Mouse (Mus musculus) c-Kit-positive CD71-positive TER-119-negative erythroid progenitor cells, embryonic 14.5 days (primary cell): Measurements from ENCODE around the gene Egf.

Experiments
- DNase-seq: peaks from one replicate; pipeline ENCODE4 v3.0.0-alpha.2; 2013; ENCODE audit warnings: low read depth

Gene Egf

DNA sequence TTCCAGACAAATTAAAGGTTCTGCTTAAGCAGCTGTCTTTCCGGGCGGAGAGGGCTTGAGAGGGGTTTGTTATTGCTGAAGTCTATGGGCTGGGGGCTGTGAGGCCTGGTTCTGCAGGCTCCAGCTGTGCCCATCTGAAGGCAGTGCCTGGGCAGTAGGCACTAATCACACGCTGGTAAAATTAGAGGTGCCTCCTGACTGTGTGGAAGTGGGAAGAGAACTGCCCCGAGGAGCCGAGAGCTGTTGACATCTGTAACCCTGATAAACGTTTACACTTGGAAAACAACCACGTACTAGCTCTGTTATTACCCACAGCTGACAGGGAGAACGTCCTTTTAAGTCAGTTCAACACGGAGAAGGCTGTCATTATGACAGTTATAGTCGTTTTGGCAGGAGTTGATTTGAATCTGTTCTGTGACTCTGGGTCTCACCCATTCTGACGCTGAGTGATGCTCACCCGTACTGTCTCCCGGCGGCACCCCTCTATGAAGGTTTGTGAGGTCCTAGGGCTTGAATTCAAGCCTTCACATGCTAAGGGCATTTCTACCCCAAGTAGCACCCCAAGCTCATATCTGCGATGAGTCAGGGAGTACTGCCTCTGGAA is 40.5 kb downstream of the Egf start:
- DNase-seq: no peak

DNA sequence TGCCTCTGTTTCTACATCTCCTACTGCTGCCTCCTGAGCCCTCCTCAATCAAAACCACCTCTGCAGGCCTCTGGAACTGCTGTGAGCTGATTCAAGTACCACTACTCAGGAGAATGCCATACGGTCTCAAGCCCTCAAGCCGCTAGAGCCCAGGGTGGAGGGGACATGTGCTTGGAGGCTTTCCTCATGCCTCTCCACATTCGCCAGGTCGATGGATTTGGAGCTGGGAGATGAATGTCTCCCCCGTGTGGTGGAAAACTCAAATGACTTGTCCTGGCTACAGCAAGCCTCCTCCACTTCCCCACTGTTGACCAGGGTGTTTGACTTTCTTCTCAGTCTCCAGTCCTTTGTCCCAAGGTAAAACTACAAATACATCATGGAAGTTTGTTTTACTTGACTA is 47.0 kb downstream of the Egf start:
- no peak for DNase-seq

DNA sequence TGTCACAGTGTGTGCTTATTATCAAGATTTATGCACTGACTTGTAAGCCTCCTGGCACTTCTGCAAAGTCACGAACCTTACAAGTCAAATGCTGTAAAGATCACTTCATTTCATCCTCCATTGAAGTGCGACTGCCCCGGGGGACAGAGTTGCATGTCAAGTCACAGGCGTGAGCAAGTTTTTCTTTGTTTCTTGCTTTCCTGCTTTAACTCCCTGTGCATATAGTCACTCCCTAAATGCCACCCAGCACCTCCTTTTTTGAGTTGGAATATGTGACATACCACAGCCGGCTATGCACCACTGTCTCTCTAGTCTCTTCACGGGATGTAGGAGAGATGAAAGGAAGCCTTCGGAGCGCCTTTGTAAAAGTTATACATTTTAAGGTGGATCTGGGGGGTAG is 56.2 kb downstream of the Egf start:
- DNase-seq: no peak

DNA sequence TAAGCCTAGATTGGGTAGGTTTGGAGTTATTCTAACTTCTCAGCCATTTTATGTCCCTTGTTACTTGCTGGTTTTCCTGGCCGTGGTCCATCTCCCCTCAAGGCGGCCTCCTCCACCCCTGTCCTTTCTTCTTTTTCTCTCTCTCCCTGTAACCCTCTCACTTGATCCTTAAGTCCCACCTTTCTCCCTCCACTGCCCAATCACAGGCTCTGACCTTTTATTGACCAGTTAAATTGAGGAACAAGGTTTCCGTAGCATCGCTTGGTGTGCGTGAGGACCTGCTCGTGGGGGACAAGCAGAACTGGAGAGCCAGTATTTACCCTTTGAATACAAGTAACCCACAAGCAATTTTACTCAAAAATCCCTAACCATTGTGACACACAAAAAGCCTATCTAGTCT is 56.8 kb downstream of the Egf start:
- no peak for DNase-seq

DNA sequence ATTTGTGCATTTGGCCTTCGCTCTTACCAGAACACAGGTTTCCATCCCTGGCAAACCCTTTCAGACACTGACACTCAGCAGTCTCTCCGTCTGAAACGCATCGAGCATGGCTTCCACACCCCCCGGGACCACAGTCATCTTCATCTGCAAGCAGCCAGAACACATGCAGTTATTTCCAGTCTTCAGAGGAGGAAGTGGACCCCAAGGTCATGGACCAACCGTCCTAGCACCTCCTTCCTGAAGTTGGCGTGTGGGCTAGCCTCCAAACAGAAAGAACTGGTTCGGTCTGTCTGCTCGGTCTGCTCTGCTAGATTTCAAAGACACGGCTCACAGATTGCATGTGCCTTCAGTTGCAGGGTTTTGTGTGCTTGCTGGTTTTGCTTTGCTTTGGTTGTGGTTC is 57.4 kb downstream of the Egf start:
- no peak for DNase-seq

DNA sequence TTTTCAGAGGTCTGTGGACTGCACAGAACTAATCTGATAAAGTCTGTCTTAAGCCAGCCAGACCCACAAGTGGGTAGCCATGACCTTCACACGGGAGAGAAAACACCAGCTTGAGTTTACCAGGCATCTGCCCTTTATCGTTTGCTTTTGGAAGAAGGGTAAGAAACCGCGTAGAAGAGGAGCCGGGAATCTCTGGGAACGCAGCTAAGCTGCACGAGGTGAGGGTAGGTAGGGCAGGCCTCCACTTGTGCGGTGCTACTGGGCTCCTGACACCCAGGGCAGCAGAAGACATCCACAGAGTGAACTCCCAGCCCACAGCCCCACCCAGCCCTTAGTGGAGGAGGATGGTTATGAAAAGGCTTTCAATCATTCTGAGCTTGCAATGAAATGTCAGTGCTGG is 59.2 kb downstream of the Egf start:
- no peak for DNase-seq

DNA sequence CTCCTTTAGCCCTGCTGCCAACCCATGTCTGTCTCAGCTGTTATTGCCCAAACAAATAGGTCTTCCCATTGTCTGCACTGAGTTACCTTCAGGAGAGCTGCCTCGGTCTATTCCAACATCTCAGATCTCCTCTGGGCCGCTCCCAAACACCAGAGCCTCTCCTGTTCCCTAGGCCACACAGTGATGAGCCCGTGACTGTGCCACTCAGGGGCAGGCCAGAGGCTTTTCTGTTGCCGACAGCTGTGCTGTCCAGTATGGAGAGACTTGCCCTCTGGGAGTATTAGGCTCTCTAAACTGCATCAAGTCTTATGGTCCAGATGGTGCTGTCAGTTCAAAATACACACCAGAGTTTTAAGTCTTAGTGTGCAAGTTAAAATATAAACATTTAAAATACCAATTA is 61.5 kb downstream of the Egf start:
- no peak for DNase-seq

DNA sequence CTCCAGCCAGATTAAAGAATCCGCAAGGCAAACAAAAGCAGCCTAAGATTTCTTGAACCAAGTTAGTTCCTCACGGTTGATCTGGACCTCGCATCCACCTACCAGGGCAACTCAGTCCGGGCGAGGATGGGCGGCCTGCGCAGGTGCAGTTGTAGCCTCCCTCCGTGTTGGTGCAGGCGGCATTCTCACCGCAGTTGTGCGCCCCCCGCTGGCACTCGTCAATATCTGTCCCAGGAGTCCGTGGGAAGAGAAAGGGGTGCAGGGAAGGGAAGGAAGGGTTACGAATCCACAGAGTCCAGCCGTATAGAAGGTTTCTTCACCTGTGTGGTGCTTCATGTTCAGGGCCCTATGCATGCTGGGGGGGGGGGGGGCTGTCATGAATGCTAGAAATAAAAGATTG is 62.3 kb downstream of the Egf start:
- DNase-seq: no peak

DNA sequence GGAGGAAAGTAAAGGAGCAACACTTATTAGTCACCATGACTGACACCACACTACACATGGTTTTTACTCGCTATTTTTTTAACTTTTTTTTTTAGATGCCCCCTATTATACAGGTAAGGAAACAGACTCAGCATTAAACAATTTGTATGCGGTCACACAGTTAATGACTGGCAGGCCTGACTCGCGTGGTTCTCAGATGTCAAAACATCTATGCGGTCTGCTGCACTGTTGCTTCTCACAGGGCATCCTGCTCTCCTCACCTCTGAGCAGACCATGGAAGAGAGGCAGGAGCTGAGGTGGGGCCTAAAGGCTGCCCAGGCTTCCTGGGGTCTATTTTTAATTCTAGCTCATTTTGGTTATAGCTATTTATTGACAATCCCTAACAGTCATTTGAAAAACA is 67.7 kb downstream of the Egf start:
- no peak for DNase-seq

DNA sequence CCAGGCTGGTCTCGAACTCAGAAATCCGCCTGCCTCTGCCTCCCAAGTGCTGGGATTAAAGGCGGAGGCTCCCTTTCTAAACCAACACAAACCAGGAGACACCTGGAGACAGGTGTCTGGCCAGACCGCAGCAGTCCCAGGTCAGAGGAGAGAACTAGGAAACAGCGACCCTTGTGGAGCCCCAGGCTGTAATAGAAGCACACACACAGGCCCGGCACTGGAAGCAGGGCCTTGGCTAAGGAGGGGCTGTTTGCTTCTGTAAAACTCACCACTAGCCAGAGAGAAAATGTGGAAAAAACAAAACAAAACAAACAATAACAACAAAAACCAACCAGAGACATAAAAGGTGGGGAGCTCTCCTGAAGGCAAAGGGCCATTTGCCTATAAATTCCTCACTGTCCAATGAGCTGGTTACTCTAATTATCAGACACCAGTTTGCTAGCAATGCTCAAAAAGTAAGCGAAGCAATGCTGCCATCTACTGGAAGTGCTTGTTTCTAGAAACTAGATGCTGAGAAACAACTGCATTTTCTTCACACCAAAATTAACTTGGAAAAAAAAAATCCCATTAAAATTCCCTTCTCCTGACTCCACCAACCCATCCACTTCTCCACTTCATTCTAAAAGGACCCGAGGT is 68.3 kb downstream of the Egf start:
- DNase-seq: peak; percentile 51

DNA sequence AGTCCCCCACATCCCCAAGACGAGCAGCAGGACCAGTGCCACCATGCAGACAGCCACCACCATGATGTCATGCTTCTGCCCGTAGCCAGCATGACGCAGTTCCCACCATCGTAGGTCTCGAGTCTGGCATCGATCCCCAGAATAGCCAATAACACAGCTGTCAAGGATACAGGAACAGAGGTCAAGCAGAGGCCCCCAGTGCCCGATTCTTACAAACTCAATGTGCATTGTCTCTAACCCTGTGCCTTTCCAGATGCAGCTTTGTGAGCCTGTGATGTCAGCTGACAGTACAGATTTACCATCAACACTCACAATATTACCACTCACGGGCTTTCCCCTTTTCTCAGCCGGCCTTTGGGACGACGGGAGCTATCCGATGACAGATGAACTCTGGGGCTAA is 68.9 kb downstream of the Egf start:
- no peak for DNase-seq

DNA sequence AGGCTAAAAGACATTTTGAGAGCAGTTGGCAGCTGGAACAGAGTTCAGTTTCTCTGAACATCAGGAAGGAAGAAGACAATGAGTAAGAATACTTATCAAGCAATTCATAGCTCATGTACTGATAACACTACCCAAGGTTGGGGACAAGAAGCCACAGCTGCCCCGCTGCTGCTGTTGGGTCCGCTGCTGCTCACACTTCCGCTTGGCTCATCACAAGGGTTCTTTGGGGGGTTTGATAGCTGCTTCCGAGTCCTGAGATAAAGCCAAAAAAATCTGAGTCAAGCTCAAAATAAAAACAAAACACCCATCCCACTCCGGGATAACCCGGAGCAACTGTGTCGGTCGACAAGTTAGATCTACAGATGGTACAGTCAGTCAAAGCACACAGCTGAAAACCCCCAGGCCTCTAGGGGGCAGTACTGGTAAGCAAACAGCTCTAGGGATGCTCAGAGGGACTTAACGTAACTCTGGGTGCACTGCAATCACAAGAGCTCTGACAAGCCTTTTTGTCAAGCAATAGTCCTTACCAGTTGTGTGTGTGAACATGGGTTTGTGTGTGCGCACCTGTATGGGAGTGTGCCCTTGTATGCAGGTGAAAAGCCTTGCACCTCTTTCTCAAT is 71.9 kb downstream of the Egf start:
- no peak for DNase-seq

DNA sequence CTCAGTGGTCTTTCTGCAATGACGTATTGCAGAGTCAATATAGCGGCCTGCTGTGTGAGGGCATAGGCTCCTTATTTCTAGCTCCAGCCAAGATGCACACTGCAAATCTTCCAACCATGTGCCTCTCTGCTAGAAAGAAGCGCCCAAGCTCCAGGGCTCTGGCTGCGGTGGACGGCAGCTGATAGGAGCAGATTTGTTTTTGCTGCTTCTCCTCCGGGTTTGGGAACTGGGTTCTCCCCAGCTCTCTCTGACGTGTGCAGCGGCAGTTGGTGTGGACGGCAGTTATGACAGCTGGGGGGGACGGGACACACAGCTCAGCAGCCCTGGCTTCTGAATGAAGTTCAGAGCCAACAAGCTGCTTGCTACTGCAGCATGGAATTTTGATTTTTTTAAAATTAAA is 72.7 kb downstream of the Egf start:
- DNase-seq: no peak

DNA sequence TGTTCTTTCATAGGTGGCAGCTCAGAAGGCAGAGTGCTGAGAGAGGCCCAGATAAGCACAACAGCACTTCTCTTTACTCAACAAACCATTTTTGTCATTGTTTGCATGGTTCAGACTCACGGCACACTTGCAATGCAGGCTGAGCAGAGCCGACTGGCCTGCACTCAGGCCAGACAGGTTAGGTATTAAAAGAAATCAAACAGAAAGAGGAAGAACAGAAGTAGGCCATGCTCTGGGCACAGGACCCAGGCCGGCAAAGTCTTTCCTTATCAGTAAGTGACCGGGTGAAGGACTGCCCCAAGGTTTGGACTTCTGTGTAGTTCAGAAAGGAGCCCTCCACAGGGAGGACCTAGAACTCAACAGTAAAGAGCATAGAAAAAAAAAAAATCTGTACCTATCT is 73.3 kb downstream of the Egf start:
- no peak for DNase-seq

DNA sequence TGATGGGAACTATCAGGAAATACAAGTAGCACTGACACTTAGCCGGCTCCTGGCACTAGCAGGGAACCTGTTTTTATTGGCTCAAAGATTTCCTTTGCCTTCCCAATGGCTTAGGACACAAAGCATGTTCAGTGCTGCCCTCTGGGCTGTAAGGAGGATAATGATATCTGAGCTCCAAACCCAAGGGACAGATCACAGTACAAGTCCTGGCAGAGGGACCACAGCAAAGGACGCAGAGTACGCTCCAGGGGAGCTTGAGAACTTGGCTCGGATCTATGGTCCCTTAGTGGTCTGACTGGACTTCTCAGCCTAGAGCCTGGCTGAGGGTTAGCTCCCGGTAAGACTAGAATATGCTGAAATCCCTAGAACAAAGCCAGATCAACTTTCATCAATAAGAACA is 74.9 kb downstream of the Egf start:
- DNase-seq: no peak

DNA sequence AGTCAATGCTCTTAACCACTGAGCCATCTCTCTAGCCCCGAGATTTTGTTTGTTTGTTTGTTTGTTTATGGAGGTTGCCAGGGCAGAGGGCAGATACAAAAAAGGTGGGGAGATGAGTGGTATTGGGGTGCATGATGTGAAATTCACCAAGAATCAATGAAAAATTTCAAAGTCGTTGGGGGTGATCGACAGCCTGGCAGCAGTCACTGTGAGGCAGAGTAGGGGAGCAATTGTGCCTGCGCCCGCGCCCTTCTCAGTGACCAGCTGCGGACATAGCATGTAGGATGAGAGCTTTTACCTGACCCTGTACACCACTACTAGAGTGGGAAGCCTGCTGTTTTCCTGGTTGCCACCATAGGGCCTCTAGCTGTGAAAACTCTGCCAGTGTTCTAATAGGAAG is 79.2 kb downstream of the Egf start:
- no peak for DNase-seq

DNA sequence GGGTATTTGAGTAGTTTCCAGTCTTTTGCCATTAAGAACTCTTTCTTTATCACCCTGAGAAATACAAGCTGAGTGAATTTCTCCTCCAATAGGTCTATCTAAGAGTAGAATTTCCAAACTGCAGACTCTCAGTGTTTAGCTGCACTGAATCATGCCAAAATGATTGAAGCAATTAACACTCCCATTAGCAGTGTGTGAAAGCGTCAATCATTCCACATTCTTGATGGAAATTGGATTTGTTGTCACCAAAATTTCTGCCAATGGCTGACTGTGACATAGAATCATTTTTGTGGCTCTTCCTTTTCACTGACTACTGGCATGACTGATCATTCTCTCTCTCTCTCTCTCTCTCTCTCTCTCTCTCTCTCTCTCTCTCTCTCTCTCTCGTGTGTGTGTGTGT is 91.2 kb downstream of the Egf start:
- no peak for DNase-seq

DNA sequence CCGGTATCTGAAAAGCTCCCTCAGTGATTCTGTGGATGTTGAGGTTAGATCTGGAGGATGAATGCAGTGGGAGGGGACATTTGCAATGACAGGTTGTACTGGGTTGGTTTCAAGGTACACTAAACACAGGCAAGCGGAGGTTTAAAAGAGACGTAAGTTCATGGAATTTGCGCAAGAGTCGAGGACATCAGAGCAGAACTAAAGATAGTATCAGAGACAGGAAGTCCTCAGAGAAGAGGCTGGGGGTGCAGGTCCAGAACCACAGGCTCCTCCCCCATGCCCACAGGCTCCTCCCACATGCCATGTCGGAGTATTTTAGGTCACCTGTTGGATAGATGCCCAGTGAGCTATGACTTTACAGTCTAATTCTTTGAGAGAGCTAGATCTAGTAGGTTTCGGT is 96.3 kb downstream of the Egf start:
- DNase-seq: no peak

DNA sequence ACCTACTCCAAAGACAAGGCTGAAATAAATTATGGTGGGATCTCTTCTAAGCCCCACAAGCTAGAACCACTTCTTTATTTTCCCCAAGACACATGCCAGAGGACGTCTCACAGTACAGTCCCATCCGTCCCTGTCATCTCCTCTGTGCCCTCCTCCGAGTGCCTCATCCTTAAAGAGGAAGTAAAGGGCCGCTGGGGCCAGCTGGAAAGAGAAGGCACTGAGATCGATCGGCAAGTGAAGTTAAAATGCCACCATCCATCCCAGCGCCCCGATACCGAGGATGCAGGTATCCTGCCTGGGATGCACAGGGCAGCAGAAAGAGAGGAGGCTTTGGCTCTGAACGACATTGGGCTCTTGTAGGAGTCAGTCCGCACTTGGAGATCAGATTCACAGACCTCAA is 97.3 kb downstream of the Egf start:
- no peak for DNase-seq

DNA sequence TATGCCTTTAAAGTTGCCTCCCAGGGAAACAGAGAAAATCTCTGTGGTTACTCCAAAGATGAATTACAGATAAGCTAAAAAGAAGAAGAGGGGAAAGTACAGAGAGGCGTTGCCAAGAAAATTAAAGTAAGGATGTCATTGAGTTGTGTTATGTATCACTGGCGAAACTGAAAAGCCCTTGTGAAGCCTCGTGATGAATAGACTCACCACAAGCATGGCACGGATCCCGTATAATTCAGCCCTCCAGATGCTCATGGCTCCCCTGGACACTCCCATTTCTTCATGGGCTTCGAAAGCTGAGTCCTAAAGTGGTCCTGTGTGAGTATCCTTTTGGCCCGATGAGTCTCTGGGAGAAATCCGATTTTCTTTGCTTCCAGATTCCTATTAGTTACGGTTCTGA is 97.9 kb downstream of the Egf start:
- no peak for DNase-seq

DNA sequence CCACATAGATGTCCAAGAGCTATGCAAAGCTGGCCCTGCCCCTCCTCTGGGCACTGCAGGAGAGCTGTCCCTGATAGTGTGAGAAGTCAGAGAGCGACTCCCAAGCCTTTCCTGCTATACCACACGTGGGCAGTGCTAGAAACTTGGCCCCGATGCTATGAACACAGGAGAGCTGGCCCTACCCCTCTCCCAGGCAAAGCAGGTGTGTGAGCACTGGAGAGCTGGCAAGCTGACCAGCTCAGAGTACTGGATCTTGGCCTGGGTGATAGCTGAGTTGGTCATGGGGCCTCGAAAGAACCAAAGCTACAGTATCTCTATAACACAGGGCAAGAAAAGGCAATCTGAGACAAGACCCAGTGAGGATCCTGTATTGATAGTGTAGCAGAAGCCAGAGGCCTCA is 98.6 kb downstream of the Egf start:
- DNase-seq: no peak

DNA sequence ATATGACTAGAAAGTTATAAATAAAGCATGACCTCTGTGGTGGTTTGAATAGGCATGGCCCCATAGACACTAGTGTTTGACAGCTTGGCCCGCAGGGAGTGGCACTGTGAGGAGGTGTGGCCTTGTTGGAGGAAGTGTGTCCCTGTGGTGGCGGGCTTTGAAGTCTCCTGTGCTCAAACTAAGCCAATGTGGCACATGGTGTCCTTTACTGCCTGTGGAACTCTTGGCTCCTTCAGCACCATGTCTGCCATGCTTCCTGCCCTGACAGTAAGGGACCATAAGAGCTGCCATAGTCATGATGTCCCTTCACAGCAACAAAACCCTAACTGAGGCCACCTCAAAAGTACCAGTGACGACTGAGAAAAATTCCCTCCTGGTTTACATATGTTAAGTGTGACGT is 102.6 kb downstream of the Egf start:
- no peak for DNase-seq

DNA sequence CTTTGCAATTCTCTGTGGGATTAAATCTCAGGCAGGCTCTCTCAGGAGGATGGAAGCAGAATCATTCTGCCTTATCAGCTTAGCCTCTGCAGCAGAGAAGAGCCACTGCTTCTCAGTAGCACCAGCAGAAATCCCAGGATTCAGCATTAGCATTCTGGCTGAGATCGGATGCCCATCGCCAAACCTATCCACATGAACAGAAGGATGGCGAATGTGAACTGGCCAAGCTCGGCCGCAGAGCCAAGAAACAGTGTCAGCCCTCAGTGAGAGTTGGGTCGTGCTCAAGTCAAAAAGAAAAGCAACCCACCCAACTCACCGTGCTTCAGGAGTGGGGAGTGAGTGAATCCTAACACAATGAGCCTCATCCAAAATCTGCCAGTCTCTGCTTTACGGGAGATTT is 103.4 kb downstream of the Egf start:
- no peak for DNase-seq

DNA sequence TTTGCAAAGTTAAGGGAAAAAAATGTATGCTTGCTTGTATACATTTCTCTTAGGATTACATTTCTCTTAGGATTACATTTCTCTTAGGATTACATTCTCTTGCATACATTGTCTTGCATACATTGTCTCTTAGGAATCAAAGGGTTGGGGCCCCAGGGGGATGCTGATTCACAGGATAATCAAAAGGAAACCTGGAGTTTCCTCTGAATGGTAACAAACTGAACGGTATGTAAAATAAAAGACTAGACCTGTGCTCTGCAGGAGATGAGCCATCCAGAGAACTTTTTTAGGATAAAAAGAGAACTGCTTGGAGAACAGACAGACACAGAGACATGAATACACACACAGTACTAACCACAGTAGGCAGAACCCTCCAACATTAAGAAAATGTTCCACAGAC is 104.2 kb downstream of the Egf start:
- DNase-seq: no peak
